Mouse (Mus musculus) E14TG2a.4 (cell line): Measurements from ENCODE around the gene St8sia1.

ENCODE experiments used
- CTCF ChIP-seq: conservative IDR thresholded peaks from 2 replicates; pipeline ENCODE4 v1.5.1; 2014; ENCODE audit warnings: low read length
- POU5F1 ChIP-seq: IDR thresholded peaks from 2 replicates; pipeline ENCODE4 v1.6.1; 2014; ENCODE audit warnings: low read length, borderline replicate concordance

DNA sequence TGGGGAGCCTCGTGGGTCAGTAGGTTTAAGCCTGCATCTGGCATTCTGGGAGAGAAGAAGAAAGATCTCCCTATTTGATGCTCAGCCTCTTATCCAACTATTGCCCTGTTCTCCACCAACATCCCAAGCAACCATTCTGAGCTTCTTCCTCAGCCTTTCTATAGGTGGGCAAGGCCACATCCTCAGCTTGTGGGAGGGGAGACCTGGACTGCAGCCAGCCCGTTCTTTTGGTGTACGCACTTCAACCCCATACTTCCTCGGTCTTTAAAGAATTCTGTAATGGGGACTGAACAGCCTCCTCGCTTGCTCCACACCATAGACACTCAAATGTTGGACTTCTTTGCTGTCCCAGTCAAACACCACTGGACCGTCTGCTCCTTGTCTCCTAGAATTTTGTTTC, 31.7 kb downstream of the St8sia1 start:
- TF ChIP-seq CTCF (no peak), POU5F1 (no peak)
